Mouse (Mus musculus): ENCODE data around the gene Jph2.

The Jph2 gene

DNA sequence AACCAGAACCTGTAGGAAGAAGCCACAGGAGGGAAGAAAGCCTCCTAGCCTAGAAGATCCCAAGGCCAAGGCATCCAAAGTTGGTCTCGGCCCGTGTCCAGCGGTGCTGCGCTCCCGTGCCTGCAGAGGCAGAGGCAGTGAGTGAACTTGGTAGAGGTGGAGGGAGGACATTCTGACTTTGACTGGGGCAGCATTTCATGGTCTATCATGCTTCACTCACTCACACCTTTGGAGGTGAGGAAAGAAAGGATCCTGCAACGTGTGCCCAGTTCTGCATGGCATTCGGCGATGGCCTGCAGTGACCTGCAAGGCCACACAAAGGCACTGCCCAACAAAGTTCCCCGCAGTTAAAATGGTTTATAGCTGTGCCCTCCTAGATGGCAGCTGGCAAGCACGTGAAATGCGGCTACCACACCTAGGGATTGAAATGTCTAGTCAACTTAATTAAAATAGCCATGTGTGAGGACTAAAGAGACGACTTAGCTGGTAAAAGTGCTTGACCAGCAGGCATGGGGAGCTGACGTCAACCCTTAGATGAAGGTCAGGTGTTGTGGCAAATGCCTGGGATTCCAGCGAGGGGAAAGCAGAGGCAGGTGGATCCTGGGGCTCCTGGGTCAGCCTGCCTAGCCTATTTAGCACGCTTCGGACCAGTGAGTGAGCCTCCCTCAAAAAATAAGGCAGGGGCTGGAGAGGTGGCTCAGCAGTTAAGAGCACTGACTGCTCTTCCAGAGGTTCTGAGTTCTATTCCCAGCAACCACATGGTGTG lies 36.8 kb downstream of the Jph2 start:
- no peak for DNase-seq (ENCODE audit: low read depth)

GRCm38 (mm10) chr2:163359253-163359652 lies 38.5 kb downstream of the Jph2 start:
- DNase-seq (ENCODE audit: low read depth): no peak

GRCm38 (mm10) chr2:163358662-163359061 lies 39.1 kb downstream of the Jph2 start:
- no peak for DNase-seq (ENCODE audit: low read depth)

DNA sequence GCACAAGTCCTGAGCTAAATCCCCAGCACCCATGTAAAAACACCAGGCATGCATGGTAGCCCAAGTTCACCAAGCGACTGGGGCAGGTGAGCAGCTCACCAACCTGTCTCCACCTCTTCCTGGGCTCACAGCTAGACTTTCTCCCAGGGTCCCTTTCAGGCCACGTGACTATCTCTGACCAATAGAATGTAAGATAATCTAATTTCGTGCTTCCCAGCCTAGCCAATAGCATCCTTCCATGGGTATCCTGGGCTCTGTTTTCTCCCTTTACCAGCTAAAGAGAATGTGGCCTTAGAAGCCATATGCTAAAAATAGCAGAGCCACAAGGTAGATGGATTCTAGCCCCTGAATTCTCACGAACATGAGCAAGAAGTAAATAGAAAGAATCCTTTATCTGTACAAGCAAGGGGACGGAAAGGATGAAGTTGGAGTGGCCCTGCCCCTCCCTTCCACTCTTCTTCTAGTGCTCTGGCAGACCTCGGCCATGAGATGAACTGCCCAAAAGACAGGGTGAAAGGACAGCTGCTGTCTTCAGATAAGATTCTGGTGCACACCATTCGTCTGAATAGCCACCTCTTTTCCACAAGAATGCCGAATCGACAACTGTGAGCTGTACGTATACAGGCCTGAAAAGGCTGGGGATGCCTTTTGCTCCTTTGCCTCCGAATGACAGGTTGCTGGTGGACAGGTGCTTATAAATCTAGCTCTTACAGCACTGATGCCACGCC lies 41.5 kb downstream of the Jph2 start:
- no peak for DNase-seq (ENCODE audit: low read depth)

- DNase-seq (ENCODE audit: low read depth): no peak
Observed at GRCm38 (mm10) chr2:163355666-163356065, 42.1 kb downstream of the Jph2 start.

GRCm38 (mm10) chr2:163353731-163354130 lies 44.1 kb downstream of the Jph2 start:
- no peak for DNase-seq (ENCODE audit: low read depth)

DNA sequence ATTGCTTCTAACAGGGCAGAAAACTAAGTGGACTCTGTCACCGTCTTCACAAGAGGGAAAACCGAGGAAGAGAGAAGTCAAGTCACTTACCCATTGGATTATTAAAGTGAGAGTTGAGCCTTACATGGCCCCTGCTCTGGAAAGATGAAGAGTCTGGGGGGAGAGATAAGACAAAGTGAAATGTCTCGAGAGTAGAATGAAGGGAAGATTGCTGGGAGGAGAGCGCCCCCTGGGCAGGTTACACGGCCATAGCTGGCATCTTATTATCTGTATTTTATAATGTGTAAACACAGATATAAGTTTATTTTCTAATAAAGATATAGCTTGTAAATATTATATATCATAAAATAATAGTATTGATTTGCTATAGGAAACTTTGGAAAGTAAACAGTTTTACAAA lies 47.4 kb downstream of the Jph2 start:
- peak; percentile 28 for DNase-seq (ENCODE audit: low read depth)

DNA sequence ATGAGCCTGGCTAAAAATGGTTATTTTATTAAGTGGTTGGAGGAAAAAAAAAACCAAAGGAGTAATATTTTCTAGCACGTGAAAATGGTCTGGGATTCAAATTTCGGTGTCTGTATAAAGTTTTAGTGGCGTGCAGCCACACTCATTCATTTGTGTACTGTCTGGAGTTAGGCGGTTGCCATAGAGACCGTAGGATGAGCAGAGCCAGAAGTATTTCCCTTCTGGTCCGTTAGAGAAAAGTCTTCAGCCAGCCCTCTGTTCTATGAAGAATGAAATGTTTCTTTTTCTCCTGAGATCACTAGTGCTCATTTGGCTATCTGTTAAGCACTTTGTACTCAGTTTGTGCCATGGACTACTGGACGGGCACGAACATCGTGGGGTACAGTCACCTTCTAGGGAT lies 48.4 kb downstream of the Jph2 start:
- no peak for DNase-seq (ENCODE audit: low read depth)

DNA sequence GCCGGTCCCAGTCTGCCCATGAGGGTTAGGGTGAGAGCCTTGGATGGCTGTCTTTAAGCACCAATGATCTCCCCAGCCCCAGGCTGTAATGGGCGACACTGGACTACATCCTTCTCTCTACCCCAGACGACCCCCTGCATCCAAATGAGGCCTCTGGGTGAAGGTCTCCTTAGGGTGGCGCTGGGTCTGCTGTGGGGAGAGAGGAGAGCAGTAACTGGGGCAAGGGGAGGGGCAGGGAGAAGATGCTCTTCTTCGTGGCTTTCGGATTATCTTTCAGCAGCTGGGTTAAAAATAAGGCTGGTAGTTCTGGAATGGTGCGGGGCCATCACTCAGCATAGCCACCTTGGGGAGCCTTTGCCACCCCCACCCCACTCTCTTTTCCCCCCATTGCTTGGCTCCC lies 49.1 kb downstream of the Jph2 start:
- no peak for DNase-seq (ENCODE audit: low read depth)

DNA sequence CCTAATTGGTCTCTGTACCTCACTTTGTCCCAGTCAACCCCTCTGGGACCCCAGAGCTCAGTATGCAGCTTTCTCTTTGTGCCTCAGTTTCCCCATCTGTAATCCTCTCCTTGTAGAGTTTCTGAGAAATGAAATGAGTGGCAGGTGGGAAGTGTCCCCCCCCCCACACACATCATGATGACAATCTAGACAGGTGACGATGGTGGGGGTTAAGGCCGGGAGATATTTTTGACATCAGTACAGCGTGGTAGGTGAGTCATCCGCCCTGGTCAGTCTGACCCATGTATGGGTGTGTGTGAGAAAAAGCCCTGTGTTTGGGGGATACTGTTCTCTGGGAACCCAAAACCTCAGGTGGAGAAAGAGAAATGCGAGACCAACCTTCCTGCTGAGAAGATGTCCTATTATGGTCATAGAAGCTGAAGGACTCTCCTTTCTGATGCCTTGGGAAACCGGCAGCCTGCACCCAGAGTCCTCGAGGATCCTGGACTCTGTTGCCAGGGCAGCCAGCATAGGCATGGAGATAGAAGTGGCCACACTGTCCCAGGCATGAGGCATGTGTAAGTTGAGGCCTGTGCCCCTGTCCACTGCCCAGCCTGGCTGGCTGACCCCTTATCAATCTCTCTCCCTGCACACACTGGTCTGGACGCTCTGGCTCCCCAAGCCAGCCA lies 50.1 kb downstream of the Jph2 start:
- no peak for DNase-seq (ENCODE audit: low read depth)

DNA sequence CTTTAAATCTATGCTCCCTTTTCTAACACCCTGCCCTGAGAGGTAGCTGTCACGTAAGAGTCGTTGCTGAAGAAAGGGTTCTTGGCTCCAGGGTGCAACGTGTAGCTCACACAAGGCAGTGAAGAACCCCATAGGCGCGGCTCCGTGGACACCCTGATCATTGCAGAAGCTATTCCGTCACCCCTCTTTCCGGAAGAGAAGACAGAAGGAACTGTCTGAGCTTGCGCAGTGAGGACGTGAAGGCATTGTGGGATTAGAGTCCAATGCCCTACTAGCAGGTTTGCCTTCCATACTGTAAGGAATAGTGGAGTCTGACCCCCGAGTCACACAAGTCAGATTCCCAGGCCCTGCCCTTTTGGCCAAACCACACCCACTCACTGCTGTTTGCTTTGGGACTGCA lies 51.3 kb downstream of the Jph2 start:
- DNase-seq (ENCODE audit: low read depth): no peak

DNA sequence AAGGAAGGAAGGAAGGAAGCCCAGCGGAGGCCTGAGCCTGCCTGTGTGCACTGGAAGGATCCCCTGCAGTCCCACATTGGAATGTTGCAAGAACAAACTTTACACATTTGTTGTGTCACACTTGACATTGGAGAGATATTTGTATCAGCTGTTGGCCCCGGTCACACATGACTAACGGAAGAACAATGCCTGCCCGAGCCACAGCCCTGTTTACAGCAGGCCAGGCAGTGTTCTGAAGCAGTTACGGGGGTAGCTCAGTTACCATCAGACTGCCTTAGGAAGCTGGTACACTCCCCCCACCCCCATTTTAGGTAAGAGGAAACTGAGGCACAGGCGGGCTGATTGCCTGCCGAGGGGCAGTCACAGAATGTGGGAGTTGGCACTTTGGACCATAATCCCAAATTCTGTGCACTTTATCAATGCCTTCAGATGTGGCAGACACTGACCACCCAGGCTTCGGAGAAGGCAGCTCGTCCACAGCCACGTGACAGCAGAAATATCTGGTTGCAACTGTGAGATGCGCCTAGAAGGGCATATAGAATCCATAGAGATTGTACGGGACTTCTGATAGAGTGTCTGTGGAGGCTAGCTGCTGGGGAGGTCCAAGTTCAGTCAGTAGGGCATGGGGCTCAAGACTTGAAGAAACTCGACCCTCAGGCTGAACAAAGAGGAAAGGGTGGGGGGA lies 52.7 kb downstream of the Jph2 start:
- DNase-seq (ENCODE audit: low read depth): no peak

DNA sequence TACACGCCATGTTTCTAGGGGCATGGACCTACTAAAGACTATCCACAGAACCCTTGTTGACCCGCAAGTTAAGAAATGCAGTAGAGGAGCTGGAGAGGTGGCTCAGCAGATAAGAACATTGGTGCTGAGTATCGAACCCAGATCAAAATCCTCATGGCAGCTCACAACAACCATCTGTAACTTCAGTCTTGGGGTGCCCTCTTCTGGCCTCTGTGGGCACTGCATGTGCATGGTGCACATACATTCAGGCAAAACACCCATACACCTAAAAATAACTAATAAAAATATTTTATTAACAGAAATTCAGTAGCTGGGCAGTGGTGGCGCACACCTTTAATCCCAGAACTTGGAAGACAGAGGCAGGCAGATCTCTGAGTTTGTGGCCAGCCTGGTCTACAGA lies 54.1 kb downstream of the Jph2 start:
- peak; percentile 62 for DNase-seq (ENCODE audit: low read depth)

GRCm38 (mm10) chr2:163340263-163340662 lies 57.5 kb downstream of the Jph2 start:
- peak; percentile 63 for DNase-seq (ENCODE audit: low read depth)

GRCm38 (mm10) chr2:163332368-163333055 lies 65.3 kb downstream of the Jph2 start:
- no peak for DNase-seq (ENCODE audit: low read depth)

DNA sequence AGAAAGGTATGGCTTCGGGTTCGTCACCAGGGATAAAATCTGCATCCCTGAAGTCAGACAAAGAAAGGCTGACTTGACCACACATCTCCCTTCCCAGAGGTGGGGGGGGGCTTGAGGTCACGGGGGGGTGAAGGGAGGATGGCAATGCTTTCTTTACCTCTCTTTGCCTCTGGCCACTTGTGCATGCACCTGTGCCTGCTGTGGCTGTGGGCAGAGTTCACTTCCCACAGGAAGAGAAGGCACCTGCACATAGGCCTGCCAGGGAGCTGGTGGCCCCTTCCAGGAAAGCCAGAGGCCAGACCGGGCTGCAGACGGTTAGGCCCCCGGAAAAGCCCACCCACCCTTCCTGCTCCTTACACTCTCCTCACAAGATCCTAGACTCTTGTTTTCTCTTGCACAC lies 66.4 kb downstream of the Jph2 start:
- no peak for DNase-seq (ENCODE audit: low read depth)

- peak; percentile 85 for DNase-seq (ENCODE audit: low read depth)
Observed at GRCm38 (mm10) chr2:163330742-163331141, 67.1 kb downstream of the Jph2 start.

DNA sequence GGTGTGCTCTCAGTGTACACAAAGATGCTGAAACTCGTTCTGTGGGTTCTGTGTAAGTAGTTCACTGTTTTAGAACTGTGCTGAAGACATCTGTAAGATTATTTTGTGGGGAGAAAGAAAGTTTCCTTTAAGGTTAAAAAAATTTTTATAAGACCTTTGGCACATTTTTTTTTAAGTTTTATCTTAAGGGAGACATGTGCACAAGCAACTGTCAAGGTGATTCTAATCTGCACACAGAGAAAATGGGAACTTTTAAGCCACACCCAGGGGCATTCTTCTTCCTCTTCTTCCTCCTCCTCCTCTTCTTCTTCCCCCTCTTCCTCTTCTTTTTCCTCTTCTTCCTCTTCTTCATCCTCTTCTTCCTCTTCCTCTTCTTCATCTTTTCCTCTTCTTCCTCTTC lies 74.6 kb downstream of the Jph2 start:
- no peak for DNase-seq (ENCODE audit: low read depth)

DNA sequence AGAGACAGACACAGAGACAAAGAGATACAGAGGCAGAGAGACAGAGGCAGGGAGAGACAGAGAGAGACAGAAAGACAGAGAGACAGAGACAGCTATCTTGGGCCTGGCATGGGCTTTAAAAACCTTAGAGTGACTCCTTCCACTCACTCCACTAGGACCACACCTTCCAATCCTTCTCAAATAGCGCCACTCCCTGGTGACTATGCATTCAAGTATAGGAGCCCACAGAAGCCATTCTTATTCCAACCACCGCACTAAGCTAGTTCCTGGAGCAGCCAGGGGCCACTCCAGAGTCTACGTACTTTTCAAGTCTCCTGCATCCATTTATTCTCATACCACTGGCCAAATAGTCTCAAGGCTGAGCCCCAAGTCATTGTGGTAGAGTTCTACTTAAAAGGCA lies 79.0 kb downstream of the Jph2 start:
- peak; percentile 24 for DNase-seq (ENCODE audit: low read depth)

DNA sequence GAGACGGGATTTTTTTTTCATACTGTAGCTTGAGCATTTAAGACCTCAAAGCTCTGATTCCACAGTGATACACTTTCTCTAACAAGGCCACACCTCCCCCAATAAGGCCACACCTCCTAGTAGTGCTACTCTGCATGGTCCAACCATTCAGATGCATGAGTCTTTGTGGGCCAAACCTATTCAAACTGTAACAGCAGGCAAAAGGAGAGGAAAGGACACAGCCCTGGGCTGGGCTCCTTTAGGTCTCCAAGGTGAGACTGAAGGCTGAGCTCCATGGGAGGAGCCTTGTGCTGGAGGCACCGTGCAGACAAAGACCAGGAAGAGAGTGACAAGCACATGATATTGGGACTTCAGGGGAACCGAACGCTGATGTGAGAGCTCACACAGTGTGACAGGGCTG lies 80.5 kb downstream of the Jph2 start:
- no peak for DNase-seq (ENCODE audit: low read depth)

DNA sequence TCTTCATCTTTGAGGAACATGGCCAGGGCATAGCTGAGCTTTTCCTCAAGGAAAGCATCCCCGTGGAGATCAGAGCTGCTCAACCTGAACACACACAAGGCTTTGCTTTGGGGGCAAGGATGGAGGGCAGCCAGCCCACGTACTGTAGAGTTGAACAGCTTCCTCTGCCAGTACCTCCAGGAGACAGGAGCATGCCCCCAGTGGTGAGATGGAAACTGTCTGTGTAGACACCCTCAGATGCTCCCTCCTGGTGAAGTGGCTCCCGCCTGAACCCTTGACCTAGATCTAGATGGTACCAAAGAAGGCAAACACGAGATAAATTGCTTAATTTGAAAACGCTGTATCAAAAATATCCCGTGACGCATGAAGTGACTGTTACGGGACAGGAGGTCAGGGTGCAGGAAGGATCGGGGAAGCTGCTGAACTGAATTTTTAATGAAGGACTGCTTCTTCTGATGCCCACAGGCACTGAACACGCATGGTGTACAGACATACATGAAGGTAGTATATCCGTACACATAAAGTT lies 87.6 kb downstream of the Jph2 start:
- DNase-seq (ENCODE audit: low read depth): no peak

DNA sequence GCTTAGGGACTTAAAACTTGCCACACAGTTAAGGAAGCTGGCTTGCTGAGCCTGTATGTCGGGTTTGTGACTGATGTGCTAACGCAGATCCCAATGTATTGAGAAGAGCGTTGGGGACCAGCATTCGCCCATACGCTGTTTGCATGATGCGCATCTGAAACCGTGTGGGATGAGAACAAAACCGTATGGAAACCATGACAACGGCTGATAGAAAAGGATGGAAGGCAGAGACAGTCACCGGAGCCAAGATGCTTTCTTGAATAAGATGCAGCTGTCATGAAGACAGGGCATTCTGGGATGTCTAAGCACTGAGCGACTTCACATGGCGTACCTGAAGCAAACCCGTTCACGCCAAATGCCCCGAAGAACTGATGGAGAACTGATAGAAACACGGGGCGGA lies 88.4 kb downstream of the Jph2 start:
- no peak for DNase-seq (ENCODE audit: low read depth)

Data from induced T-regulatory cell, adult 2 months (primary cell).